Mouse (Mus musculus) kidney, adult 2 months (tissue): ENCODE measurements around the gene Cipc.
A peak's percentile ranks its signal among the peaks of the same experiment; 100 is the strongest.

Experiments used
- CTCF ChIP-seq: fragments of 200-500 bp; conservative IDR thresholded peaks from 2 replicates; pipeline ENCODE4 v1.5.1; 2011; ENCODE audit warnings: low read depth, mild to moderate bottlenecking, control low read depth, low read length, moderate library complexity, mixed read lengths; ENCODE audit not compliant: insufficient read depth, insufficient read length
- POLR2A ChIP-seq: fragments of 200-500 bp; IDR thresholded peaks from one replicate; pipeline ENCODE4 v1.6.1; 2011; ENCODE audit warnings: low read depth, low read length, control low read depth

DNA sequence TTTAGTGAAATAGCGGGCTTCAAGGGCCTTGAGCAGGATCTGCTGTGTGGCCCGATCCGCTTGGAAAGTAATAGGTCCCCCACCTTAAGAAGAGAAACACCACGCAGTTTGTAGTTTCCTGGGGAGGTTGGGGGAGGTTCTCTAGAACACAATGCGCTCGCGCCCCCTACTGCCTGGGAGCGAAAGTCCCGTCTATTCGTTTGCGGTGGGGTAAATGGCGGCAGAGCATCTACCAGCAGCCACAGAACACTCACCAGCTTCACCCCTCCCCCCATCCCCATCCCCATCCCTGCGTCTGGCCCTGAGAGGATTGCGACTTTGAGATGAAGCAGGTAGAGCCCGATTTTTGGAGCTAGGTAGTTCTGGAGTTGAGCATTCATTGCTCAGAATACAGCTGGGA, 40.4 kb upstream of the Cipc start:
- TF ChIP-seq CTCF (peak; percentile 92), POLR2A (no peak)
